Mouse (Mus musculus) erythroblast, embryonic 14.5 days (primary cell): ENCODE data around the gene Ccnf. TPM values are rescaled to one million over a fixed set of nuclear protein-coding genes. Genes with fewer than 3 reads are reported as not detected.

Source experiments
- H3K27me3 ChIP-seq: 2 replicates; pipeline ENCODE4 v1.6.1; 2012; ENCODE audit warnings: inconsistent platforms; ENCODE audit not compliant: control insufficient read depth
- H3K36me3 ChIP-seq: 2 replicates; pipeline ENCODE4 v1.6.1; 2012; ENCODE audit warnings: mild to moderate bottlenecking, inconsistent platforms; ENCODE audit not compliant: control insufficient read depth
- H3K4me1 ChIP-seq: 2 replicates; pipeline ENCODE4 v1.6.1; 2012; ENCODE audit warnings: inconsistent platforms; ENCODE audit not compliant: control insufficient read depth
- H3K4me3 ChIP-seq: replicated peaks from 2 replicates; pipeline ENCODE3; 2012; ENCODE audit warnings: moderate library complexity, mild to moderate bottlenecking, inconsistent platforms
- H3K9me3 ChIP-seq: 2 replicates; pipeline ENCODE4 v1.6.1; 2012; ENCODE audit warnings: low read length, inconsistent platforms, mixed read lengths; ENCODE audit not compliant: control insufficient read depth
- GATA1 ChIP-seq: IDR thresholded peaks from 2 replicates; pipeline ENCODE4 v1.6.1; 2012; ENCODE audit warnings: low read length, inconsistent platforms, mixed read lengths
- TAL1 ChIP-seq: IDR thresholded peaks from 3 replicates; pipeline ENCODE4 v1.6.1; 2012; ENCODE audit warnings: low read length, inconsistent platforms, mixed read lengths
- polyA plus RNA-seq: library from polyadenylated mRNA; stranded (reverse); fragments of >175 nt; gene quantifications from 2 replicates; pipeline ENCODE4 v1.2.3, GENCODE M21; 2012

The Ccnf gene
- polyA plus RNA-seq, 1 experiment = 14.4 TPM

GRCm38 (mm10) chr17:24236479-24236878 is 14.8 kb downstream of the Ccnf start:
- Histone ChIP-seq H3K4me1 (peaks cover 10% of the 10 kb centered on the region), H3K9me3 (peaks cover 10% of the 10 kb centered on the region), H3K4me3 (no peak overlapping the region), H3K27me3 (peaks cover 3% of the 10 kb centered on the region; the same call in 1 of the 2 replicates), H3K36me3 (peaks cover 99% of the 10 kb centered on the region)
- TF ChIP-seq GATA1 = no peak
- no peak for TF ChIP-seq TAL1

GRCm38 (mm10) chr17:24227941-24228340 is 23.3 kb downstream of the Ccnf start:
- Histone ChIP-seq H3K36me3 (peaks cover 97% of the 10 kb centered on the region), H3K4me3 (peak overlapping the region; percentile 14), H3K9me3 (peaks cover 6% of the 10 kb centered on the region; the same call in 1 of the 2 replicates), H3K27me3 (no peaks in the 10 kb centered on the region; the same call in 1 of the 2 replicates), H3K4me1 (peaks cover 71% of the 10 kb centered on the region)
- no peak for TF ChIP-seq GATA1
- TF ChIP-seq TAL1 = no peak

- TF ChIP-seq GATA1 = no peak
- no peak for TF ChIP-seq TAL1
- no peaks in the 10 kb centered on the region; the same call in 1 of the 2 replicates for H3K27me3 ChIP-seq
- H3K9me3 ChIP-seq = peaks cover 6% of the 10 kb centered on the region; the same call in 1 of the 2 replicates
- peaks cover 78% of the 10 kb centered on the region for H3K4me1 ChIP-seq
- H3K4me3 ChIP-seq = peak overlapping the region; percentile 47
- H3K36me3 ChIP-seq = peaks cover 97% of the 10 kb centered on the region
Measured at GRCm38 (mm10) chr17:24226721-24227120, 24.6 kb downstream of the Ccnf start.

GRCm38 (mm10) chr17:24225851-24226250 is 25.4 kb downstream of the Ccnf start:
- H3K4me1 ChIP-seq = peaks cover 82% of the 10 kb centered on the region
- no peaks in the 10 kb centered on the region; the same call in 1 of the 2 replicates for H3K27me3 ChIP-seq
- peaks cover 97% of the 10 kb centered on the region for H3K36me3 ChIP-seq
- peak overlapping the region; percentile 47 for H3K4me3 ChIP-seq
- peaks cover 6% of the 10 kb centered on the region; the same call in 1 of the 2 replicates for H3K9me3 ChIP-seq
- TF ChIP-seq TAL1 (peak; percentile 85), GATA1 (peak; percentile 82)

- Histone ChIP-seq H3K4me1 (peaks cover 87% of the 10 kb centered on the region), H3K4me3 (peak overlapping the region; percentile 47), H3K36me3 (peaks cover 90% of the 10 kb centered on the region)
Measured at GRCm38 (mm10) chr17:24224741-24225140, 26.5 kb downstream of the Ccnf start.

GRCm38 (mm10) chr17:24223513-24223912 is 27.8 kb downstream of the Ccnf start:
- Histone ChIP-seq H3K9me3 (peaks cover 6% of the 10 kb centered on the region; the same call in 1 of the 2 replicates), H3K27me3 (no peaks in the 10 kb centered on the region; the same call in 1 of the 2 replicates), H3K4me3 (no peak overlapping the region), H3K4me1 (peaks cover 94% of the 10 kb centered on the region), H3K36me3 (peaks cover 90% of the 10 kb centered on the region)
- TF ChIP-seq GATA1 = no peak
- TF ChIP-seq TAL1 = no peak

More at GRCm38 (mm10) chr17:24224741-24225140, 26.5 kb downstream of the Ccnf start:
- no peak for TF ChIP-seq TAL1
- TF ChIP-seq GATA1 = no peak
- Histone ChIP-seq H3K27me3 (no peaks in the 10 kb centered on the region; the same call in 1 of the 2 replicates), H3K9me3 (peaks cover 6% of the 10 kb centered on the region; the same call in 1 of the 2 replicates)

- Histone ChIP-seq H3K4me3 (no peak overlapping the region), H3K9me3 (peaks cover 6% of the 10 kb centered on the region; the same call in 1 of the 2 replicates), H3K36me3 (peaks cover 90% of the 10 kb centered on the region), H3K27me3 (no peaks in the 10 kb centered on the region; the same call in 1 of the 2 replicates), H3K4me1 (peaks cover 94% of the 10 kb centered on the region)
- TF ChIP-seq TAL1 (no peak), GATA1 (no peak)
Measured at GRCm38 (mm10) chr17:24222653-24223052, 28.6 kb downstream of the Ccnf start.

GRCm38 (mm10) chr17:24220435-24221411 is 30.6 kb downstream of the Ccnf start, which contains the start of gene Tedc2:
Gene Tedc2 (minus strand): TSS chr17:24220851.
- Histone ChIP-seq H3K4me3 (peak within 1 kb of the TSS; percentile 74), H3K4me1 (peaks cover 92% of the 10 kb centered on the region), H3K9me3 (peaks cover 6% of the 10 kb centered on the region; the same call in 1 of the 2 replicates), H3K36me3 (peaks cover 91% of the 10 kb centered on the region), H3K27me3 (no peaks in the 10 kb centered on the region; the same call in 1 of the 2 replicates)
- peak; percentile 94 for TF ChIP-seq GATA1
- TF ChIP-seq TAL1 = no peak

GRCm38 (mm10) chr17:24216836-24217235 is 34.4 kb downstream of the Ccnf start:
- Histone ChIP-seq H3K4me1 (peaks cover 74% of the 10 kb centered on the region), H3K36me3 (peaks cover 68% of the 10 kb centered on the region), H3K27me3 (peaks cover 8% of the 10 kb centered on the region), H3K4me3 (no peak overlapping the region), H3K9me3 (no peaks in the 10 kb centered on the region)
- no peak for TF ChIP-seq TAL1
- TF ChIP-seq GATA1 = no peak
